Mouse (Mus musculus) testis, adult 10 weeks (tissue): ENCODE results near the gene Rtl5. TPM values are rescaled to one million over a fixed set of nuclear protein-coding genes. Genes with fewer than 3 reads are reported as not detected.

Experiments
- polyA plus RNA-seq: library from polyadenylated mRNA; stranded (reverse); fragments of 350-450 nt; fragmentation: Illumina TruSeq; extraction: RNeasy Lipid Tissue Mini Kit (QIAGEN cat#74804); gene quantifications from one replicate; pipeline ENCODE4 v1.2.3, GENCODE M21; 2014; ENCODE audit warnings: low read depth, low replicate concordance

Rtl5 gene
- 0.10 TPM for polyA plus RNA-seq

GRCm38 (mm10) chrX:102070591-102071471 is at the start of gene Rtl5:
Rtl5 (minus strand) TSS chrX:102071304.

GRCm38 (mm10) chrX:102119042-102119864 is 48.1 kb upstream of the Rtl5 start, which contains the start of gene Pin4:
Pin4 (plus strand) TSS chrX:102119447.

Other genes with a start within 250 kb of the Rtl5 start
- gene Nhsl2, start 221.9 kb downstream of the Rtl5 start, polyA plus RNA-seq: 1.0 TPM
- 49.4 TPM for gene Pin4, start 48.1 kb upstream of the Rtl5 start, polyA plus RNA-seq
- gene Ercc6l, start 85.8 kb upstream of the Rtl5 start, polyA plus RNA-seq: 3.3 TPM
- 65.2 TPM for gene Rps4x, start 118.1 kb upstream of the Rtl5 start, polyA plus RNA-seq
- gene Cited1, start 180.9 kb upstream of the Rtl5 start, polyA plus RNA-seq: 1.6 TPM